ENCODE assay signal across 20 mouse cellular contexts in genomic region chr2:84627036-84627435, GRCm38 (mm10). TPM values are rescaled to one million over a fixed set of nuclear protein-coding genes. Genes with fewer than 3 reads are reported as not detected.
DNase-seq lines count a peak whose midpoint lies in the region; ATAC-seq lines count a peak whose summit lies in the region.
"Had no signal": no experiment of that assay in that cellular context is flagged by ENCODE, and none has a peak within 500 bp of the region (broad histone marks: within the 10 kb centered on the region; RNA-seq: fewer than 3 reads in every experiment).

No protein-coding gene starts in this region.

- H3K27ac ChIP-seq in heart, embryonic 10.5 days, result peak overlapping the region; percentile 69
- H3K27ac ChIP-seq in limb, embryonic 12.5 days, result peak overlapping the region; percentile 29; the same call in 1 of the 2 replicates
- H3K27ac ChIP-seq in limb, embryonic 10.5 days, result no peak overlapping the region; the same call in 1 of the 2 replicates
- peak overlapping the region; percentile 54 for H3K27ac ChIP-seq in intestine, embryonic 14.5 days (ENCODE audit: low read depth)
- peak overlapping the region; percentile 42; the same call in 1 of the 2 replicates for H3K27ac ChIP-seq in stomach, embryonic 15.5 days
- H3K27ac ChIP-seq: macrophage; neural tube, embryonic 12.5 days had no signal

- H3K4me3 ChIP-seq in heart, embryonic 10.5 days, result peak overlapping the region; percentile 5; the same call in 1 of the 2 replicates
- H3K4me3 ChIP-seq in limb, embryonic 12.5 days (replicated peaks), result no peak overlapping the region
- no peak overlapping the region for H3K4me3 ChIP-seq in limb, embryonic 10.5 days
- H3K4me3 ChIP-seq in intestine, embryonic 14.5 days (ENCODE audit: low read depth, low read length), result no peak overlapping the region
- H3K4me3 ChIP-seq in stomach, embryonic 15.5 days (replicated peaks), result no peak overlapping the region
- H3K4me3 ChIP-seq: neural tube, embryonic 12.5 days had no signal

- intact Hi-C loops in heart, postnatal 36 days (cut with DNase I), result no loop called here

- ATAC-seq in limb, embryonic 12.5 days (ENCODE audit: insufficient number of reproducible peaks, insufficient read depth, low FRiP score, low TSS enrichment, low read depth), result no peak
- ATAC-seq in intestine, embryonic 14.5 days (replicated peaks; ENCODE audit: low FRiP score, low TSS enrichment, low read depth), result 0 out of 2 replicates have a peak, but pooled peaks have one; percentile 18
- ATAC-seq in stomach, embryonic 15.5 days (ENCODE audit: insufficient read depth, low FRiP score, low read depth), result peak; percentile 36; the same call in 1 of the 2 replicates
- ATAC-seq: forebrain, postnatal 0 days had no signal

- H3K9me3 ChIP-seq in heart, embryonic 10.5 days, result no peaks in the 10 kb centered on the region
- no peaks in the 10 kb centered on the region for H3K9me3 ChIP-seq in limb, embryonic 12.5 days
- no peaks in the 10 kb centered on the region for H3K9me3 ChIP-seq in limb, embryonic 10.5 days (replicated peaks)
- H3K9me3 ChIP-seq in intestine, embryonic 14.5 days (ENCODE audit: control insufficient read depth, low read length), result no peaks in the 10 kb centered on the region
- no peaks in the 10 kb centered on the region for H3K9me3 ChIP-seq in stomach, embryonic 15.5 days
- H3K9me3 ChIP-seq: G1E; neural tube, embryonic 12.5 days had no signal

- WGBS in heart, embryonic 10.5 days, result 36% methylated on average over 3 of the region's 3 CpGs
- WGBS in limb, embryonic 12.5 days, result 23% methylated on average over 3 of the region's 3 CpGs
- WGBS in limb, embryonic 10.5 days, result 37% methylated on average over 3 of the region's 3 CpGs
- 25% methylated on average over 3 of the region's 3 CpGs for WGBS in intestine, embryonic 14.5 days
- WGBS in stomach, embryonic 15.5 days, result 36% methylated on average over 3 of the region's 3 CpGs

- H3K4me1 ChIP-seq in heart, embryonic 10.5 days, result peaks cover 45% of the 10 kb centered on the region
- peaks cover 16% of the 10 kb centered on the region for H3K4me1 ChIP-seq in limb, embryonic 12.5 days (replicated peaks)
- peaks cover 16% of the 10 kb centered on the region for H3K4me1 ChIP-seq in limb, embryonic 10.5 days
- H3K4me1 ChIP-seq in intestine, embryonic 14.5 days (replicated peaks; ENCODE audit: control insufficient read depth, insufficient read depth, low read length), result peaks cover 24% of the 10 kb centered on the region
- peaks cover 6% of the 10 kb centered on the region for H3K4me1 ChIP-seq in stomach, embryonic 15.5 days
- H3K4me1 ChIP-seq: neural tube, embryonic 12.5 days had no signal

- no peak overlapping the region for H3K4me2 ChIP-seq in limb, embryonic 12.5 days
- H3K4me2 ChIP-seq in intestine, embryonic 14.5 days (ENCODE audit: low read length), result no peak overlapping the region
- H3K4me2 ChIP-seq in stomach, embryonic 15.5 days, result no peak overlapping the region
- H3K4me2 ChIP-seq: neural tube, embryonic 12.5 days had no signal

- DNase-seq in heart, embryonic 10.5 days (ENCODE audit: low spot score), result no peak
- DNase-seq in heart, postnatal 36 days, result no peak
- DNase-seq in limb, embryonic 10.5 days (ENCODE audit: low spot score), result no peak
- DNase-seq in intestine, embryonic 14.5 days (ENCODE audit: low spot score), result no peak
- DNase-seq in layer of hippocampus, adult 9-11 months, result no peak
- no peak for DNase-seq in layer of hippocampus, adult 8-10 months (ENCODE audit: low spot score in 2 of 2)
- DNase-seq: adrenal gland, postnatal 25 days; cerebellum, postnatal 36 days; forebrain, postnatal 0 days; gastrocnemius, postnatal 25 days; left cerebral cortex, postnatal 4 days; midbrain, embryonic 14.5 days had no signal

- H3K9ac ChIP-seq in limb, embryonic 12.5 days (replicated peaks), result no peak overlapping the region
- no peak overlapping the region for H3K9ac ChIP-seq in intestine, embryonic 14.5 days (ENCODE audit: low read length)
- no peak overlapping the region for H3K9ac ChIP-seq in stomach, embryonic 15.5 days
- H3K9ac ChIP-seq: forebrain, postnatal 0 days; neural tube, embryonic 12.5 days had no signal

- peaks cover 32% of the 10 kb centered on the region for H3K36me3 ChIP-seq in heart, embryonic 10.5 days
- peaks cover 26% of the 10 kb centered on the region; the same call in 1 of the 2 replicates for H3K36me3 ChIP-seq in limb, embryonic 12.5 days
- H3K36me3 ChIP-seq in limb, embryonic 10.5 days, result peaks cover 20% of the 10 kb centered on the region
- peaks cover 30% of the 10 kb centered on the region for H3K36me3 ChIP-seq in intestine, embryonic 14.5 days (ENCODE audit: control insufficient read depth, insufficient read depth, low read length)
- peaks cover 3% of the 10 kb centered on the region; the same call in 1 of the 2 replicates for H3K36me3 ChIP-seq in stomach, embryonic 15.5 days

- H3K27me3 ChIP-seq in heart, embryonic 10.5 days (ENCODE audit: insufficient read depth, poor library complexity, severe bottlenecking), result no peaks in the 10 kb centered on the region
- H3K27me3 ChIP-seq in limb, embryonic 12.5 days, result no peaks in the 10 kb centered on the region
- H3K27me3 ChIP-seq in limb, embryonic 10.5 days (ENCODE audit: low read depth, poor library complexity, severe bottlenecking), result no peaks in the 10 kb centered on the region
- H3K27me3 ChIP-seq in intestine, embryonic 14.5 days (replicated peaks; ENCODE audit: control insufficient read depth, insufficient read depth, low read length), result no peaks in the 10 kb centered on the region
- H3K27me3 ChIP-seq in stomach, embryonic 15.5 days (replicated peaks), result no peaks in the 10 kb centered on the region
- H3K27me3 ChIP-seq: neural tube, embryonic 12.5 days had no signal

RNA-seq across cellular contexts. Expression of gene Ctnnd1, which starts 23.5 kb away (rescaled TPM):
- 65.2 and 91.5 TPM in 2 replicates for polyA plus RNA-seq in heart, embryonic 10.5 days (2016; fragmentation: Nextera tagmentation; extraction: Ambion mirVana)
- total RNA-seq in heart, postnatal 36 days (2021), result 10 to 100 TPM; 63.0 to 69.4 TPM
- polyA plus RNA-seq in limb, embryonic 12.5 days (2016; fragmentation: Nextera tagmentation; extraction: Ambion mirVana), result 42.0 and 49.6 TPM in 2 replicates
- polyA plus RNA-seq in limb, embryonic 10.5 days (2016; fragmentation: Nextera tagmentation; extraction: Ambion mirVana), result 38.2 and 40.0 TPM in 2 replicates
- 59.5 and 64.6 TPM in 2 replicates for polyA plus RNA-seq in intestine, embryonic 14.5 days (2014; fragmentation: Nextera tagmentation; extraction: Ambion mirVana)
- polyA plus RNA-seq in stomach, embryonic 15.5 days (2015; fragmentation: Nextera tagmentation; extraction: Ambion mirVana), result 60.0 and 71.9 TPM in 2 replicates
- 10 to 100 TPM; 51.9 to 56.8 (median 53.1) TPM for total RNA-seq in layer of hippocampus, adult 8-10 months (2022)

RNA-seq across cellular contexts. Expression of gene Btbd18, which starts 31.8 kb away (rescaled TPM):
- polyA plus RNA-seq in heart, embryonic 10.5 days (2016; fragmentation: Nextera tagmentation; extraction: Ambion mirVana), result 0.21 and 0.29 TPM in 2 replicates
- total RNA-seq in heart, postnatal 36 days (2021), result under 1 TPM in 1 of 2 experiments, not detected in 1; 0.08 TPM
- polyA plus RNA-seq in limb, embryonic 12.5 days (2016; fragmentation: Nextera tagmentation; extraction: Ambion mirVana), result 0.35 and 0.53 TPM in 2 replicates
- polyA plus RNA-seq in limb, embryonic 10.5 days (2016; fragmentation: Nextera tagmentation; extraction: Ambion mirVana), result 0.20 and 0.58 TPM in 2 replicates
- 0.34 and 0.60 TPM in 2 replicates for polyA plus RNA-seq in intestine, embryonic 14.5 days (2014; fragmentation: Nextera tagmentation; extraction: Ambion mirVana)
- 0.18 and 0.22 TPM in 2 replicates for polyA plus RNA-seq in stomach, embryonic 15.5 days (2015; fragmentation: Nextera tagmentation; extraction: Ambion mirVana)
- total RNA-seq in layer of hippocampus, adult 8-10 months (2022), result not detected
- total RNA-seq: gastrocnemius, postnatal 25 days; layer of hippocampus, postnatal 10 days; left cerebral cortex, postnatal 4 days had no signal
- polyA plus RNA-seq: G1E; macrophage; spleen, adult 2 months had no signal

RNA-seq across cellular contexts. Expression of gene Selenoh, which starts 43.5 kb away (rescaled TPM):
- 347 and 370 TPM in 2 replicates for polyA plus RNA-seq in heart, embryonic 10.5 days (2016; fragmentation: Nextera tagmentation; extraction: Ambion mirVana)
- total RNA-seq in heart, postnatal 36 days (2021), result 10 to 100 TPM; 26.2 to 29.6 TPM
- polyA plus RNA-seq in limb, embryonic 12.5 days (2016; fragmentation: Nextera tagmentation; extraction: Ambion mirVana), result 438 and 451 TPM in 2 replicates
- 507 and 566 TPM in 2 replicates for polyA plus RNA-seq in limb, embryonic 10.5 days (2016; fragmentation: Nextera tagmentation; extraction: Ambion mirVana)
- polyA plus RNA-seq in intestine, embryonic 14.5 days (2014; fragmentation: Nextera tagmentation; extraction: Ambion mirVana), result 309 and 329 TPM in 2 replicates
- 221 and 237 TPM in 2 replicates for polyA plus RNA-seq in stomach, embryonic 15.5 days (2015; fragmentation: Nextera tagmentation; extraction: Ambion mirVana)
- 10 to 100 TPM; 24.1 to 33.6 (median 28.4) TPM for total RNA-seq in layer of hippocampus, adult 8-10 months (2022)

RNA-seq across cellular contexts. Expression of gene Gm28635, which starts 50.8 kb away (rescaled TPM):
- not detected in 2 replicates for polyA plus RNA-seq in heart, embryonic 10.5 days (2016; fragmentation: Nextera tagmentation; extraction: Ambion mirVana)
- total RNA-seq in heart, postnatal 36 days (2021), result 1 to 10 TPM; 3.3 to 8.3 TPM
- polyA plus RNA-seq in limb, embryonic 12.5 days (2016; fragmentation: Nextera tagmentation; extraction: Ambion mirVana), result not detected in 2 replicates
- polyA plus RNA-seq in limb, embryonic 10.5 days (2016; fragmentation: Nextera tagmentation; extraction: Ambion mirVana), result not detected in 2 replicates
- polyA plus RNA-seq in intestine, embryonic 14.5 days (2014; fragmentation: Nextera tagmentation; extraction: Ambion mirVana), result not detected in 2 replicates
- not detected in 2 replicates for polyA plus RNA-seq in stomach, embryonic 15.5 days (2015; fragmentation: Nextera tagmentation; extraction: Ambion mirVana)
- total RNA-seq in layer of hippocampus, adult 8-10 months (2022), result 1 to 10 TPM in 3 of 4 experiments, not detected in 1; 1.5 to 5.7 (median 1.8) TPM
- total RNA-seq: adrenal gland, postnatal 25 days; forebrain, postnatal 0 days; G1E had no signal
- polyA plus RNA-seq: C2C12; forebrain, postnatal 0 days; G1E; macrophage; midbrain, embryonic 14.5 days; neural tube, embryonic 12.5 days; spleen, adult 2 months had no signal

RNA-seq across cellular contexts. Expression of gene Med19, which starts 51.2 kb away (rescaled TPM):
- 30.8 and 39.9 TPM in 2 replicates for polyA plus RNA-seq in heart, embryonic 10.5 days (2016; fragmentation: Nextera tagmentation; extraction: Ambion mirVana)
- 10 to 100 TPM; 11.7 to 12.2 TPM for total RNA-seq in heart, postnatal 36 days (2021)
- polyA plus RNA-seq in limb, embryonic 12.5 days (2016; fragmentation: Nextera tagmentation; extraction: Ambion mirVana), result 37.4 TPM in 2 replicates
- polyA plus RNA-seq in limb, embryonic 10.5 days (2016; fragmentation: Nextera tagmentation; extraction: Ambion mirVana), result 41.1 and 43.4 TPM in 2 replicates
- 39.5 and 40.6 TPM in 2 replicates for polyA plus RNA-seq in intestine, embryonic 14.5 days (2014; fragmentation: Nextera tagmentation; extraction: Ambion mirVana)
- 31.1 and 34.5 TPM in 2 replicates for polyA plus RNA-seq in stomach, embryonic 15.5 days (2015; fragmentation: Nextera tagmentation; extraction: Ambion mirVana)
- total RNA-seq in layer of hippocampus, adult 8-10 months (2022), result 10 to 100 TPM; 29.0 to 33.4 (median 31.7) TPM
